Mouse (Mus musculus) activated CD4-positive, CD25-positive, alpha-beta regulatory T cell (primary cell): Measurements from ENCODE around the gene Gabrr1. TPM values are rescaled to one million over a fixed set of nuclear protein-coding genes. Genes with fewer than 3 reads are reported as not detected.

Experiments
- polyA plus RNA-seq, 2 experiments: library from polyadenylated mRNA; unstranded; fragments of 100-300 nt; shearing (Covaris generic); gene quantifications; one replicate each; pipeline ENCODE4 v1.2.1; 2017

The Gabrr1 gene
- polyA plus RNA-seq = not detected

DNA sequence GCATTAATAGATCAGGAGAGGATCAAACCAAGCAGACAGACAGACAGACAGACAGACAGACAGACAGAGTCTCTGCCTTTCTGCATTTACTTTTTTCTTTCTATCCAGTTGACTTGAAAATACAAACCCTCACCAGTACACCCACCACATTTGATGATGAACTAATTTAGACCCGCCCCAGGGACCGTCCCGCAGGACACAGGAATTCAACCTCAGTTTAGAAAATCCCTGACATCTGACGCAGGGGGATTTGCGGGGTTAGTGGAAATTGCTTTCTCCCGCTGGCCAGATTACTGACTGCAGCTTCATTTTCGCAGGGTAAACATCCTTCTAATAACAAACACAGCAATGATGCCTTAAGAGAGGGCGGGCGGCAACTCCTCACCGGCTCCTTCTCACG, at the start of gene Gabrr1:
Gene Gabrr1 (plus strand): TSS at position 301 of the 400 bp plus-strand sequence.

GRCm38 (mm10) chr4:33189735-33190036, 57.4 kb downstream of the Gabrr1 start, which contains the start of gene Pm20d2:
Gene Pm20d2 (minus strand): TSS chr4:33189737.

DNA sequence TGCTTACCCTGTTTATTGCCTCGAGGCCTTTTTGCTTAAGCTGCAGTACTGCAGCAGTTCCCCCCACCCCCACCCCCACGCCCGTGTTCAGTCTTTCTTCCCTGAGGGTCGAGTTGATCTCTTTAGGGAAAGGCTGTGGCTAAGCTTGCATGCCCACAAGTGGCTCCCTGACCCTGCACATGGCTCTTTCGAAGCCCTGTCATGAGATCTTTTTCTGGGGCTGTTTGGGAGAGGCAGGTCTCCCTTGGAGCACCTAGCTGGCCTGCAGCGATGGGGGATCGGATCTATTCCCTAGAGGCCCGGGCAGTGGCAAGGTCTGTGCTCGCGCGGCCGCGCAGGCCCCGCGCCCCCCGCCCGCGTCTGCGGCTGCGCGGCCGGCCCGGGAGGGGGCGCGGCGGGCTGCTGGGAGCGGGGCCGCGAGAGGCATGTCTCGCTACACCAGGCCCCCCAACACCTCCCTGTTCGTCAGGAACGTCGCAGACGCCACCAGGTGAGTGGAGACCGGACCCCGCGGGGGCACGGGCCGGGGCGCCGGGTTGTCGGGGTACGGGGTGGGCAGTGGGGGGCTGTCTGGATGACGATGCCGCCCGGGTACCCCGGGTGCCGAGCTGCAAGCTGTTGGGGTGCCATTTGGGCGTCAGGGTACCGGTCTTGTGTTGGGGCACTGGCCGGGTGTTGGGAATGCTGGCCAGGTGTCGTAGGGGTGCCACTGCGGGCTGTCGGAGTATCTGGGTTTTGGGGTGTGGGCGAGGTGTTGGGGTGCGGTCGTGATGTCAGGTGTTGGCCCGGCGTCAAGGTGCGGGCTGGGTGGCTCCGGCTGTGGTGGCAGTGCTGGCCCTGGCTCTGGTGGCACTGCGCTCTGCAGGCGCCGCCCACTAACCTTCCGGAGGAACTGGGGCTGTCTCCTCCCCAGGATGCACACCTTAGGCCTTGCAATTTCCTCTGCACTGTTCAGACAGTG, 76.8 kb downstream of the Gabrr1 start, which contains the start of gene Srsf12:
Gene Srsf12 (plus strand): TSS at position 111 of the 961 bp plus-strand sequence.

Other genes starting within 250 kb of the Gabrr1 start
- 1 to 10 TPM; 1.9 to 5.3 TPM for gene Ankrd6, start 181.7 kb upstream of the Gabrr1 start, polyA plus RNA-seq
- gene Rragd, start 149.5 kb upstream of the Gabrr1 start, polyA plus RNA-seq = 1 to 10 TPM; 6.2 to 9.6 TPM
- 100 to 1,000 TPM in 1 of 2 experiments, 10 to 100 TPM in 1; 92.8 to 121 TPM for gene Ube2j1, start 101.1 kb upstream of the Gabrr1 start, polyA plus RNA-seq
- 10 to 100 TPM; 11.8 to 57.3 TPM for gene Gabrr2, start 69.5 kb upstream of the Gabrr1 start, polyA plus RNA-seq
- under 1 TPM in 1 of 2 experiments, not detected in 1; 0.21 TPM for gene Pm20d2, start 57.2 kb downstream of the Gabrr1 start, polyA plus RNA-seq
- 1 to 10 TPM; 2.4 to 6.9 TPM for gene Srsf12, start 76.5 kb downstream of the Gabrr1 start, polyA plus RNA-seq
- gene Pnrc1, start 157.6 kb downstream of the Gabrr1 start, polyA plus RNA-seq = 100 to 1,000 TPM; 440 to 474 TPM
- gene Rngtt, start 177.8 kb downstream of the Gabrr1 start, polyA plus RNA-seq = 10 to 100 TPM; 54.5 to 55.2 TPM